Mouse (Mus musculus) ES-E14 (cell line): ENCODE data around the gene Ms4a2. TPM values are rescaled to one million over a fixed set of nuclear protein-coding genes. Genes with fewer than 3 reads are reported as not detected.

Experiments used
- DNase-seq: peaks from one replicate; pipeline ENCODE4 v3.0.0-alpha.2; 2013; ENCODE audit warnings: low read depth, low spot score
- H3K27ac ChIP-seq: 2 replicates; pipeline ENCODE4 v1.5.1; 2012; ENCODE audit warnings: low read depth, mild to moderate bottlenecking, low read length, moderate library complexity, mixed read lengths; ENCODE audit not compliant: poor library complexity, insufficient read depth, severe bottlenecking
- H3K36me3 ChIP-seq: 2 replicates; pipeline ENCODE4 v1.6.1; 2012; ENCODE audit warnings: mild to moderate bottlenecking, low read length, moderate library complexity, mixed read lengths; ENCODE audit not compliant: control insufficient read depth, poor library complexity, insufficient read depth, severe bottlenecking
- H3K4me1 ChIP-seq, 2 experiments: fragments of 150-350 bp in 1 of 2; sonication (generic) in 1 of 2; 2 replicates each; pipeline ENCODE4 v1.6.1; 2012; ENCODE audit warnings: low read length in 2 of 2, mild to moderate bottlenecking in 1 of 2, mixed read lengths in 1 of 2; ENCODE audit not compliant: control insufficient read depth in 2 of 2, insufficient read depth in 2 of 2, poor library complexity in 1 of 2
- H3K4me3 ChIP-seq, 2 experiments: fragments of 150-350 bp in 1 of 2; sonication (generic) in 1 of 2; 2 replicates each; pipeline ENCODE4 v1.5.1; 2012; ENCODE audit warnings: low read length in 2 of 2, low read depth in 1 of 2, mild to moderate bottlenecking in 1 of 2, mixed read lengths in 1 of 2; ENCODE audit not compliant: insufficient read depth in 1 of 2, poor library complexity in 1 of 2, severe bottlenecking in 1 of 2
- H3K9ac ChIP-seq: 2 replicates; pipeline ENCODE4 v1.6.1; 2012; ENCODE audit warnings: low read depth, mild to moderate bottlenecking, low read length, mixed read lengths; ENCODE audit not compliant: poor library complexity, insufficient read depth, severe bottlenecking
- H3K9me3 ChIP-seq: fragments of 150-350 bp; sonication (generic); 2 replicates; pipeline ENCODE4 v1.6.1; 2012; ENCODE audit warnings: low read depth, mild to moderate bottlenecking, low read length; ENCODE audit not compliant: control insufficient read depth, insufficient read depth
- CHD2 ChIP-seq: IDR thresholded peaks from 2 replicates; pipeline ENCODE4 v1.6.1; 2014; ENCODE audit warnings: mild to moderate bottlenecking, low read depth, low read length, inconsistent platforms
- HCFC1 ChIP-seq: IDR thresholded peaks from 2 replicates; pipeline ENCODE4 v1.6.1; 2012; ENCODE audit warnings: low read length, inconsistent platforms, borderline replicate concordance; ENCODE audit not compliant: insufficient read depth
- MAFK ChIP-seq: IDR thresholded peaks from 2 replicates; pipeline ENCODE4 v1.6.1; 2014; ENCODE audit warnings: mild to moderate bottlenecking, low read depth, low read length, inconsistent platforms; ENCODE audit not compliant: insufficient read depth
- ZC3H11A ChIP-seq: IDR thresholded peaks from 2 replicates; pipeline ENCODE4 v1.6.1; 2012; ENCODE audit warnings: low read depth, mild to moderate bottlenecking, inconsistent platforms, low read length, borderline replicate concordance
- ZNF384 ChIP-seq: IDR thresholded peaks from 2 replicates; pipeline ENCODE4 v1.6.1; 2012; ENCODE audit warnings: low read depth, low read length, inconsistent platforms
- in situ Hi-C, 2 experiments: fragments of 600-800 bp; cut with MboI; formaldehyde crosslinking; loops; one replicate each; pipeline ENCODE4 v1.15.1; 2025; ENCODE audit warnings: low sequenced_read_pairs in 2 of 2, inconsistent platforms in 1 of 2; ENCODE audit not compliant: unreplicated experiment in 2 of 2
- total RNA-seq: library from RNA; depleted of rRNA; stranded (reverse); fragments of 300-350 nt; gene quantifications from 2 replicates; pipeline ENCODE4 v1.2.3, GENCODE M21; 2012

Gene Ms4a2
- total RNA-seq, 1 experiment, result not detected

DNA sequence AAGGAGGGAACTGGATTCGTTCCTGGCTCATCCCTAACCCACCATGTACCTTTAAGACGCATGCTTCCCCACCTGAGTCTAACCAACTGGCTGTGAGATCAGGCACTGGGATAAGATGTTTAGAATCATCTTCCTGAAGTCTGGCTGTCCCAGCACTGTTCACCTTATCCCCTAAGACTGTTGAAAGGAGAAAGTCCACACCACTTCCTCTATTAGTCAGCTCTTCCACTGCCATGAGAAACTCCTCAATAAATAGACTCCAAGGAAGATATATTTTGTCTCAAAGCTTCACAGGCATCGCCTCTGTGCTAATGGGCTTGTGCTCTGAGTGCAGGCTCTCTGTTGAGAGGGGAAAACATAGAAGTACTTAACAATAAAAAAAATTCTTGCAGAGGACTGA lies 22.6 kb upstream of the Ms4a2 start:
- H3K9me3 ChIP-seq, result no peaks in the 10 kb centered on the region
- no peak overlapping the region for H3K9ac ChIP-seq
- H3K27ac ChIP-seq, result no peak overlapping the region
- TF ChIP-seq CHD2 (no peak), ZC3H11A (no peak), ZNF384 (no peak), HCFC1 (no peak), MAFK (no peak)
- no peak overlapping the region for H3K4me3 ChIP-seq
- no peak for DNase-seq
- in situ Hi-C loops, result no loop called here
- H3K36me3 ChIP-seq, result no peaks in the 10 kb centered on the region
- H3K4me1 ChIP-seq, result no peaks in the 10 kb centered on the region

DNA sequence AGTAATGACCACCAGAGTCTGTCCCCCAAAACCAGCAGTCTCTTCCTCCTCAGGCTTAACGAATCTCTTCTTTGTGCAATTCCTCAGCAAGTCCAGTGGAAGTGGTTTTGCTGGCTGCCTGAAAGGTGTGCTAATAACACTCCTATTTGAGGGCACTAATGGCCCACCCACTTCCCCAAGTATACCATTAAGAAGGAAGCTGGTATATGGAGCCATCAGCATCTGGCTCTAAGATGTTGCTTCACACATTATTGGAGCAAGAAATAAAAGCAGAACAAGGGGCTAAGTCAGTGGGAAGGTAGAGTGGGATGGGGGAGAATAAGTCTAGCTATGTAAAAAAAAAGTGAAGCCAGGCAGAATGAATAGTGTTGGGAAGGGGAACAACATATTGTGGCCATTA lies 17.2 kb upstream of the Ms4a2 start, which contains the start of gene Ms4a3:
Gene Ms4a3, minus strand, starts transcription at position 120 of the 400 bp plus-strand sequence.
- Histone ChIP-seq H3K4me1 (no peaks in the 10 kb centered on the region), H3K9me3 (no peaks in the 10 kb centered on the region), H3K27ac (no peak within 1 kb of the TSS), H3K9ac (no peak within 1 kb of the TSS), H3K36me3 (no peaks in the 10 kb centered on the region), H3K4me3 (no peak within 1 kb of the TSS)
- no peak for DNase-seq
- TF ChIP-seq HCFC1, result no peak
- TF ChIP-seq ZC3H11A, result no peak
- no peak for TF ChIP-seq CHD2
- no peak for TF ChIP-seq ZNF384
- no peak for TF ChIP-seq MAFK
- in situ Hi-C loops, result no loop called here

DNA sequence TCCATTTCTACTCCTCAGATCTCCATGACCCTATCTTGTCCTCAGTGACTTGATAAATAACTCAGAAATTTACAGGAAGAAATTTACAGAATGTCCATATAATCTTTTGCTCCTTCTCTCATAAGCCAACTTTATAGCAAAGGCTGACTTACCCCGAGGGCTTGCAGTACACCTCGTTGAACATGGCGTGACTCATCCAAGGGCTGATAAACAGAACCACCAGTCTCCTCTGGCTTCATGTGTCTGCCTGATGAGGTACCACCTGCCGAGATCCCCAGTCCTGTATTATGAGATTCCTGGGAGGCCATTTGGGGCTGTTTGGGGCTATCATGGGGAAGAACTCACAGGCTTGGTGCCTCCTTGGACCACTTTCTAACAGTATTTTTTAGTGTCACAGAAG lies 15.5 kb upstream of the Ms4a2 start:
- Histone ChIP-seq H3K9me3 (no peaks in the 10 kb centered on the region), H3K27ac (no peak overlapping the region), H3K4me1 (no peaks in the 10 kb centered on the region), H3K9ac (no peak overlapping the region), H3K36me3 (no peaks in the 10 kb centered on the region), H3K4me3 (no peak overlapping the region)
- no peak for DNase-seq
- in situ Hi-C loops, result no loop called here
- TF ChIP-seq CHD2 (no peak), MAFK (no peak), HCFC1 (no peak), ZNF384 (no peak), ZC3H11A (no peak)

GRCm38 (mm10) chr19:11635572-11635971 lies 12.1 kb upstream of the Ms4a2 start:
- no peak overlapping the region for H3K4me3 ChIP-seq
- H3K9me3 ChIP-seq, result no peaks in the 10 kb centered on the region
- no peak overlapping the region for H3K9ac ChIP-seq
- H3K4me1 ChIP-seq, result no peaks in the 10 kb centered on the region
- TF ChIP-seq HCFC1 (no peak), ZC3H11A (no peak), MAFK (no peak), ZNF384 (no peak)
- H3K27ac ChIP-seq, result no peak overlapping the region
- no peaks in the 10 kb centered on the region for H3K36me3 ChIP-seq
- in situ Hi-C loops, result no loop called here
- DNase-seq, result no peak

- no peak for TF ChIP-seq CHD2
- no peak for TF ChIP-seq MAFK
- TF ChIP-seq HCFC1, result no peak
- no peak for TF ChIP-seq ZNF384
- TF ChIP-seq ZC3H11A, result no peak
- no peak for DNase-seq
- in situ Hi-C loops, result no loop called here
- no peak overlapping the region for H3K4me3 ChIP-seq
- H3K9me3 ChIP-seq, result no peaks in the 10 kb centered on the region
- no peaks in the 10 kb centered on the region for H3K4me1 ChIP-seq
- no peaks in the 10 kb centered on the region for H3K36me3 ChIP-seq
- no peak overlapping the region for H3K9ac ChIP-seq
- H3K27ac ChIP-seq, result no peak overlapping the region
Measured at GRCm38 (mm10) chr19:11634330-11634729, 10.8 kb upstream of the Ms4a2 start.
